15 mouse cellular contexts compared by ENCODE assay signal in the genomic region with DNA sequence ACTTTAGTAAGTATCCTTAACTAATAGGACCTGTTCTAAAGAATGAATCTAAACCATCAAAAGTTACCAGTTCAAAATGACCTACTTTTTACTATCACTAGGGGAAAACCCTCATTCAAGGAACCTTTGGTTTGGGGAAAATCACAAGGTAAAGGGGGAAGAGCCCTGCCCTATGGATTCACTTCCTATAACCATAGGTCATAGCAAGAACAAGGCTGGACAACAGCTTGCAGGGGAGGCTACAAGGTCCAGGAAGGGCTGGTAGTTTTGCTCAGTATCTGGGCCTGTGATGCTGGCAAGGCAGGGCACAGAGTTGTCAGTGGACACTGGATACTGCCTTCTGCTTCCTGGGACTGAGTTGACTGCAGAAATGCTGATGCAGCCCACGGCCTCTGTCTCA.
"Had no signal": no experiment of that assay in that cellular context is flagged by ENCODE, and none has a peak within 500 bp of the region (broad histone marks: within the 10 kb centered on the region; RNA-seq: fewer than 3 reads in every experiment).

No protein-coding gene starts in this region.

- H3K4me1 ChIP-seq: limb, embryonic 10.5 days; stomach, embryonic 15.5 days had no signal

- H3K9me3 ChIP-seq: limb, embryonic 10.5 days; liver, embryonic 13.5 days; megakaryocyte, embryonic 14.5 days; midbrain, embryonic 15.5 days; neural tube, embryonic 13.5 days; stomach, embryonic 15.5 days had no signal

- H3K36me3 ChIP-seq: limb, embryonic 10.5 days; liver, embryonic 13.5 days; midbrain, embryonic 15.5 days; neural tube, embryonic 13.5 days; stomach, embryonic 15.5 days had no signal

- H3K27ac ChIP-seq: layer of hippocampus, adult 2 months; limb, embryonic 10.5 days; liver, embryonic 13.5 days; midbrain, embryonic 15.5 days; neural tube, embryonic 13.5 days; stomach, embryonic 15.5 days had no signal

- H3K27me3 ChIP-seq: liver, embryonic 13.5 days; megakaryocyte, embryonic 14.5 days; midbrain, embryonic 15.5 days; neural tube, embryonic 13.5 days; stomach, embryonic 15.5 days had no signal

- DNase-seq: kidney, adult 11 months; kidney, adult 9 months; kidney, postnatal 10 days; kidney, postnatal 4 days; liver, embryonic 13.5 days; liver, postnatal 0 days; right cerebral cortex, postnatal 14 days; thymus, postnatal 36 days had no signal

- H3K4me3 ChIP-seq: layer of hippocampus, adult 2 months; limb, embryonic 10.5 days; liver, embryonic 13.5 days; megakaryocyte, embryonic 14.5 days; midbrain, embryonic 15.5 days; neural tube, embryonic 13.5 days; stomach, embryonic 15.5 days had no signal

- H3K9ac ChIP-seq: liver, embryonic 13.5 days; liver, postnatal 0 days; midbrain, embryonic 15.5 days; neural tube, embryonic 13.5 days; stomach, embryonic 15.5 days had no signal

- ATAC-seq: liver, postnatal 0 days; midbrain, embryonic 15.5 days had no signal

- H3K4me2 ChIP-seq: liver, embryonic 13.5 days; midbrain, embryonic 11.5 days; midbrain, embryonic 15.5 days; neural tube, embryonic 13.5 days; stomach, embryonic 15.5 days had no signal
